In the genomic region with DNA sequence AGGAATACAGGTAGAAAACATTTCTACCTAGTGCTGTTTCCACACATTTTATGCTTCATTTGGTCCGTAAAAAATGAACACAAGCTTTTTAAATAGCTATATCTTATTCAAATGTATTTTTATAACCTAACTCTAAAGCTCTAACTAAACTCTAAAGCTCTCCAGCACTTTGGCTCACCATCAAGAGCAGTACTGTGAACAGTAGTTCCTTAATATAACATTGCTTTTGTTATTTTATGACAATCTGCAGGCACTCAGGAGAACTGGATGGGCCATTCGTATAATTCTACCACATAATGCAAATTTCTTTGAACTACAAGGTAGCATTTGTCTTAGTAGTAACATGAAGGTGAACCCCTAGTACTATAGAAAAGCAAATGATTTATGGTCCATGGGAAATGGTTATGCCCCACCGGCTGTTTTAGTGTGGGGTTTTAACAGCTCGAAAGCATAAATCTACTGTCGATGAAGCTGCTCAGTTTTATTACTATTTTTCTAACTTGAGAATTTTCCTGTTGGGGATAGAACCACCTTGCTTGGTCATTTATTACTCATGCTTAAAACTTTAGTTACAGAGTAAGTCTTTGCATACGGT, we compare ENCODE assay signal across 18 mouse cellular contexts.
DNase-seq lines count a peak whose midpoint lies in the region; ATAC-seq lines count a peak whose summit lies in the region.
"Had no signal": no experiment of that assay in that cellular context is flagged by ENCODE, and none has a peak within 500 bp of the region (broad histone marks: within the 10 kb centered on the region; RNA-seq: fewer than 3 reads in every experiment).

No protein-coding gene starts in this region.

- peak; percentile 57; the same call in 1 of the 2 replicates for ATAC-seq in kidney, embryonic 14.5 days (ENCODE audit: low FRiP score, low TSS enrichment)
- peak; percentile 54; the same call in 1 of the 2 replicates for ATAC-seq in neural tube, embryonic 14.5 days (ENCODE audit: low read depth)
- ATAC-seq in neural tube, embryonic 15.5 days (ENCODE audit: low FRiP score) = no peak
- ATAC-seq: forebrain, embryonic 15.5 days had no signal

- no peaks in the 10 kb centered on the region for H3K9me3 ChIP-seq in kidney, embryonic 14.5 days (ENCODE audit: control insufficient read depth, low read length)
- H3K9me3 ChIP-seq in neural tube, embryonic 14.5 days (ENCODE audit: control insufficient read depth, low read length) = no peaks in the 10 kb centered on the region
- H3K9me3 ChIP-seq in neural tube, embryonic 15.5 days (replicated peaks) = no peaks in the 10 kb centered on the region
- H3K9me3 ChIP-seq: embryonic facial prominence, embryonic 12.5 days; forebrain, embryonic 15.5 days; heart, embryonic 12.5 days; hindbrain, embryonic 10.5 days had no signal

- 32% methylated on average over 6 of the region's 6 CpGs for WGBS in kidney, embryonic 14.5 days
- WGBS in neural tube, embryonic 14.5 days = 61% methylated on average over 6 of the region's 6 CpGs
- whole genome bisulfite sequencing in neural tube, embryonic 15.5 days = 59% methylated on average over 6 of the region's 6 CpGs

- no peak overlapping the region for H3K4me2 ChIP-seq in kidney, embryonic 14.5 days (replicated peaks; ENCODE audit: low read depth, low read length)
- H3K4me2 ChIP-seq in neural tube, embryonic 14.5 days (ENCODE audit: low read depth, low read length) = no peak overlapping the region
- H3K4me2 ChIP-seq in neural tube, embryonic 15.5 days = no peak overlapping the region
- H3K4me2 ChIP-seq: embryonic facial prominence, embryonic 12.5 days; forebrain, embryonic 15.5 days; heart, embryonic 12.5 days; hindbrain, embryonic 14.5 days had no signal

- no peak overlapping the region for H3K9ac ChIP-seq in kidney, embryonic 14.5 days (ENCODE audit: low read depth, low read length)
- H3K9ac ChIP-seq in neural tube, embryonic 14.5 days (replicated peaks; ENCODE audit: low read depth, low read length) = no peak overlapping the region
- no peak overlapping the region for H3K9ac ChIP-seq in neural tube, embryonic 15.5 days (replicated peaks)
- H3K9ac ChIP-seq: embryonic facial prominence, embryonic 12.5 days; forebrain, embryonic 15.5 days; heart, embryonic 12.5 days; hindbrain, embryonic 14.5 days had no signal

- no peak overlapping the region for H3K27ac ChIP-seq in kidney, embryonic 14.5 days (ENCODE audit: low read depth, low read length)
- H3K27ac ChIP-seq in neural tube, embryonic 14.5 days (ENCODE audit: low read depth, low read length) = no peak overlapping the region
- H3K27ac ChIP-seq in neural tube, embryonic 15.5 days (replicated peaks) = no peak overlapping the region
- H3K27ac ChIP-seq: embryonic facial prominence, embryonic 12.5 days; forebrain, embryonic 15.5 days; gastrocnemius, adult 2 months; hindbrain, embryonic 10.5 days; hindbrain, embryonic 14.5 days had no signal

- H3K4me3 ChIP-seq in kidney, embryonic 14.5 days (ENCODE audit: low read length) = no peak overlapping the region
- no peak overlapping the region for H3K4me3 ChIP-seq in neural tube, embryonic 14.5 days (ENCODE audit: low read depth, low read length)
- no peak overlapping the region for H3K4me3 ChIP-seq in neural tube, embryonic 15.5 days (replicated peaks)
- H3K4me3 ChIP-seq: embryonic facial prominence, embryonic 12.5 days; forebrain, embryonic 15.5 days; gastrocnemius, adult 2 months; heart, embryonic 12.5 days; hindbrain, embryonic 10.5 days had no signal

- no peaks in the 10 kb centered on the region for H3K36me3 ChIP-seq in kidney, embryonic 14.5 days (ENCODE audit: control insufficient read depth, insufficient read depth, low read length)
- H3K36me3 ChIP-seq in neural tube, embryonic 14.5 days (ENCODE audit: control insufficient read depth, insufficient read depth, low read length) = no peaks in the 10 kb centered on the region
- no peaks in the 10 kb centered on the region for H3K36me3 ChIP-seq in neural tube, embryonic 15.5 days
- H3K36me3 ChIP-seq: embryonic facial prominence, embryonic 12.5 days; forebrain, embryonic 15.5 days; heart, embryonic 12.5 days; hindbrain, embryonic 10.5 days had no signal

- H3K4me1 ChIP-seq in kidney, embryonic 14.5 days (ENCODE audit: control insufficient read depth, insufficient read depth, low read length) = no peaks in the 10 kb centered on the region
- H3K4me1 ChIP-seq in neural tube, embryonic 14.5 days (ENCODE audit: control insufficient read depth, insufficient read depth, low read length) = no peaks in the 10 kb centered on the region
- no peaks in the 10 kb centered on the region for H3K4me1 ChIP-seq in neural tube, embryonic 15.5 days
- H3K4me1 ChIP-seq: embryonic facial prominence, embryonic 12.5 days; forebrain, embryonic 15.5 days; heart, embryonic 12.5 days; hindbrain, embryonic 10.5 days had no signal

- H3K27me3 ChIP-seq in kidney, embryonic 14.5 days (ENCODE audit: control insufficient read depth, insufficient read depth, low read length) = no peaks in the 10 kb centered on the region
- no peaks in the 10 kb centered on the region for H3K27me3 ChIP-seq in neural tube, embryonic 14.5 days (ENCODE audit: control insufficient read depth, insufficient read depth, low read length)
- H3K27me3 ChIP-seq in neural tube, embryonic 15.5 days (replicated peaks) = no peaks in the 10 kb centered on the region
- H3K27me3 ChIP-seq: embryonic facial prominence, embryonic 12.5 days; forebrain, embryonic 15.5 days; heart, embryonic 12.5 days had no signal

- no peak for DNase-seq in kidney, postnatal 10 days
- DNase-seq in forelimb bud, embryonic 11.5 days (ENCODE audit: low read depth, low spot score) = peak; percentile 17
- no peak for DNase-seq in spleen, postnatal 14 days (ENCODE audit: low spot score in 2 of 2)
- DNase-seq: adrenal gland, adult 8-10 months; adrenal gland, postnatal 36 days; cerebellum, adult 11 months; cerebellum, adult 8-10 months; cerebellum, postnatal 14 days; gastrocnemius, adult 2 months; gastrocnemius, postnatal 25 days had no signal
